Mouse (Mus musculus) limb, embryonic 13.5 days (tissue): ENCODE results near the gene Ndn. TPM values are rescaled to one million over a fixed set of nuclear protein-coding genes. Genes with fewer than 3 reads are reported as not detected.

Experiments used
- ATAC-seq: fragments of 200-750 bp; cut with Nextera tagmentation; 2 replicates; pipeline ENCODE4 v1.8.0; 2017; ENCODE audit warnings: low read depth, moderate number of reproducible peaks, moderate TSS enrichment; ENCODE audit not compliant: low FRiP score
- H3K27ac ChIP-seq: fragments of 300-500 bp; sonication (generic); 2 replicates; pipeline ENCODE4 v1.5.1; 2015; ENCODE audit warnings: inconsistent platforms, mild to moderate bottlenecking, moderate library complexity
- H3K27me3 ChIP-seq: fragments of 300-500 bp; sonication (generic); 2 replicates; pipeline ENCODE4 v1.6.1; 2015; ENCODE audit warnings: mild to moderate bottlenecking, inconsistent platforms
- H3K36me3 ChIP-seq: fragments of 300-500 bp; sonication (generic); 2 replicates; pipeline ENCODE4 v1.6.1; 2015; ENCODE audit warnings: inconsistent platforms, mild to moderate bottlenecking, moderate library complexity
- H3K4me1 ChIP-seq: fragments of 300-500 bp; sonication (generic); 2 replicates; pipeline ENCODE4 v1.6.1; 2015; ENCODE audit warnings: inconsistent platforms
- H3K4me2 ChIP-seq: fragments of 300-500 bp; sonication (generic); replicated peaks from 2 replicates; pipeline ENCODE4 v1.6.1; 2015; ENCODE audit warnings: inconsistent platforms, mild to moderate bottlenecking, moderate library complexity
- H3K4me3 ChIP-seq: fragments of 300-500 bp; sonication (generic); 2 replicates; pipeline ENCODE4 v1.5.1; 2015; ENCODE audit warnings: moderate library complexity, mild to moderate bottlenecking, inconsistent platforms
- H3K9ac ChIP-seq: fragments of 300-500 bp; sonication (generic); 2 replicates; pipeline ENCODE4 v1.6.1; 2015; ENCODE audit warnings: mild to moderate bottlenecking, inconsistent platforms
- H3K9me3 ChIP-seq: fragments of 300-500 bp; sonication (generic); 2 replicates; pipeline ENCODE4 v1.6.1; 2016; ENCODE audit warnings: inconsistent platforms
- WGBS: fragments of 180-500 bp; shearing (Covaris S2); methylation state at CpG from one replicate; pipeline ENCODE4 v1.1.7; 2015; 5-methylcytosine and 5-hydroxymethylcytosine counted together
- polyA plus RNA-seq: library from polyadenylated mRNA; unstranded; fragments of >200 nt; fragmentation: Nextera tagmentation; extraction: Ambion mirVana; gene quantifications from 2 replicates; pipeline ENCODE4 v1.2.1, GENCODE M21; 2015

Gene Ndn
- polyA plus RNA-seq, result 123 and 124 TPM in 2 replicates

GRCm38 (mm10) chr7:62346269-62346668 lies at the start of gene Ndn:
Gene Ndn (plus strand): TSS chr7:62346569.
- H3K4me3 ChIP-seq, result no peak within 1 kb of the TSS
- no peaks in the 10 kb centered on the region for H3K36me3 ChIP-seq
- H3K27ac ChIP-seq, result no peak within 1 kb of the TSS
- H3K9me3 ChIP-seq, result peaks cover 8% of the 10 kb centered on the region; the same call in 1 of the 2 replicates
- H3K4me2 ChIP-seq, result no peak within 1 kb of the TSS
- H3K27me3 ChIP-seq, result no peaks in the 10 kb centered on the region
- 46% methylated on average over 1 of the region's 1 CpGs for WGBS
- ATAC-seq, result no peak
- H3K9ac ChIP-seq, result no peak within 1 kb of the TSS
- no peaks in the 10 kb centered on the region for H3K4me1 ChIP-seq

DNA sequence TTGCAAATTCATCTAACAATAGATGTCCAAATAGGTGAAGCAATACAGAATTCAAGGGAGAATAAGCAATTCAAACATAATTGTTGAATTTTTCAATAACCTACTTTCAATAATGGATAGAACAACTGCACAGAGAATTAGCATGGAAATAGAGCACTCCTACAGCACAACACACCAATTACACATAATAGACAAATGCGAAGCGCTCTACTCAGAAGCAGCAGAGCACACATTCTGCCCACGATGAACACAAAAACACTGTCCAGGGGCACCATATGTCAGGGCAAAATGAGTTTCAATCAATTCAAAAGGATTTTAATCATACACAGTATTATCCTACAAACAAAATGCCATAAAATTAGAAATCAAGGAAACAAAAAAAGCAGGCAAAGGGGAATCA lies 43.9 kb upstream of the Ndn start:
- Histone ChIP-seq H3K27me3 (no peaks in the 10 kb centered on the region), H3K4me2 (no peak overlapping the region), H3K4me1 (no peaks in the 10 kb centered on the region), H3K9me3 (0 out of 2 replicates have a peak, but pooled peaks cover 3% of the 10 kb centered on the region), H3K9ac (no peak overlapping the region), H3K27ac (no peak overlapping the region), H3K4me3 (no peak overlapping the region), H3K36me3 (no peaks in the 10 kb centered on the region)
- ATAC-seq, result no peak
- WGBS, result 91% methylated on average over 3 of the region's 3 CpGs

DNA sequence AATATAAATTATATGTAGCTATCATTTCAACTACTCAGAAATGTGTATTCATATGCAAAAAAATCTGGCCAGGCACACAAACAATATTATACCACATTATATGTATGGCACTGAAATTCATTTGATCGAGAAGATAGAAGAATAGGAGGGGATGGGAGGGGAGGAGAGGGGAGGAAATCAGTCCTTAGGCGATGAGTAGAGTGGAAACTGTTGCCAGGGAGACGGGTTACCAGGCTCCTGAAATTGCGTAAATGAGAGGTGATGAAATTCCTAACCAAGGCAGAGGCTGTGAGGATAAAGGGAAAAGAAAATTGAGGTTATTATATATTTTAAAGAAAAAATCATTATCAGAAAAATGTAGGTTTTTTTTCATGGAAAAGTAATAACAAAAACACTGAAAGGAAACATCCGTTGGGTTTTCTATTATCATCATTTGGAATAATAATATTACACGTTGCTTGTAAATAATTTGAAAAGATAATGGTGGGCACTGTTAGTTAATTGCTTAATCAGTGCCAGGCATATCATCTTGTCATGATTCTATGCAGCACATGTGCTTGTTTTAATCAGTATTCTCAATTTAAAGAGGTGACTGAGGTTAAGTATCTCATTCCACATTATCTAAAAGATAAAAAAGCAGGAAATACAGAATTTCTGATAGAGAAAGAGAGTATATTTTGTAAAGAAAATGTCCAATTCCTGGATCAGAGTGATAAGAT lies 39.3 kb upstream of the Ndn start:
- Histone ChIP-seq H3K4me2 (no peak overlapping the region), H3K9me3 (0 out of 2 replicates have a peak, but pooled peaks cover 3% of the 10 kb centered on the region), H3K36me3 (no peaks in the 10 kb centered on the region), H3K4me3 (no peak overlapping the region), H3K27ac (no peak overlapping the region), H3K27me3 (no peaks in the 10 kb centered on the region), H3K4me1 (no peaks in the 10 kb centered on the region), H3K9ac (no peak overlapping the region)
- ATAC-seq, result no peak
- WGBS, result 57% methylated on average over 6 of the region's 6 CpGs

DNA sequence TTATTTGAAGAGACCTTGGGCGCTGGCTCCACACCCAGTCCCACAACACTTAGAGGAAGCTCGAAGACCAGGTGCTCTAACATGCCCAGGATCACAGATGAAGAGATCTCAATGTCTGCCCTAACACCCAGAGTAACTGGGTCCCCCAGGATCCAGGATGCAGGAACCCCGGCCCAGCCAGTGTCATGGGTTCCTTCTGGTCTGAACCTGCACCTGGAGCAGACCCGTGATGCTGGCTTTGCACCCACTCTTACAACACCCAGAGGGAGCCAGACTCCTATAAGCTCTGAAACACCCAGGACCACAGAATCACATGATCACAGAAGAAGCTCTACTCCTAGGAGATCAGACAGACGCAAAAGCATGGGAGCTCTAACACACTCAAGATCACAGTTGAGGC lies 29.6 kb upstream of the Ndn start:
- Histone ChIP-seq H3K36me3 (no peaks in the 10 kb centered on the region), H3K4me2 (no peak overlapping the region), H3K4me1 (no peaks in the 10 kb centered on the region), H3K9me3 (no peaks in the 10 kb centered on the region), H3K9ac (no peak overlapping the region), H3K27ac (no peak overlapping the region), H3K4me3 (no peak overlapping the region), H3K27me3 (no peaks in the 10 kb centered on the region)
- 73% methylated on average over 5 of the region's 5 CpGs for WGBS
- no peak for ATAC-seq

DNA sequence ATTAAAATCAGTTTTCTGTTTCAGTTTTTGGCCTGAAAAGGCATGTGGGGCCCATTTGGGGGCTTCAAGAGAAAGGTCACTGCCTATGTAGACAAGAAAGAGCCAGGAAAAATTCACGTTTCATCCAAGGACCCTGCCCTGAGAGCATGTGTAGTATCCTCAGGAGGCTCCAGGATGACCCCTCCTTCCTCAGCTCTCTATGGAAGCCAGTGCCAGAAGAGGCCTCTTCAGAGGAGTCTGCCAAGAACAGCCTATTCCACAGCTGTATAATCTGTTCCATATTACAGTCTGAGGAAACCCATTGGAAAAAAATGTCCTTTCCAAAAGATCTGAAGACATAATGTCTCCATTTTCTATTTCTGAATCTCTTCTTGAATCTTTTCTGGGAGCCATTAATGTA lies 958 bp upstream of the Ndn start:
- WGBS, result 29% methylated on average over 1 of the region's 1 CpGs
- no peaks in the 10 kb centered on the region for H3K36me3 ChIP-seq
- H3K27me3 ChIP-seq, result no peaks in the 10 kb centered on the region
- no peak overlapping the region for H3K4me3 ChIP-seq
- no peaks in the 10 kb centered on the region for H3K4me1 ChIP-seq
- H3K4me2 ChIP-seq, result no peak overlapping the region
- H3K27ac ChIP-seq, result no peak overlapping the region
- H3K9me3 ChIP-seq, result peaks cover 8% of the 10 kb centered on the region; the same call in 1 of the 2 replicates
- no peak for ATAC-seq
- H3K9ac ChIP-seq, result no peak overlapping the region

DNA sequence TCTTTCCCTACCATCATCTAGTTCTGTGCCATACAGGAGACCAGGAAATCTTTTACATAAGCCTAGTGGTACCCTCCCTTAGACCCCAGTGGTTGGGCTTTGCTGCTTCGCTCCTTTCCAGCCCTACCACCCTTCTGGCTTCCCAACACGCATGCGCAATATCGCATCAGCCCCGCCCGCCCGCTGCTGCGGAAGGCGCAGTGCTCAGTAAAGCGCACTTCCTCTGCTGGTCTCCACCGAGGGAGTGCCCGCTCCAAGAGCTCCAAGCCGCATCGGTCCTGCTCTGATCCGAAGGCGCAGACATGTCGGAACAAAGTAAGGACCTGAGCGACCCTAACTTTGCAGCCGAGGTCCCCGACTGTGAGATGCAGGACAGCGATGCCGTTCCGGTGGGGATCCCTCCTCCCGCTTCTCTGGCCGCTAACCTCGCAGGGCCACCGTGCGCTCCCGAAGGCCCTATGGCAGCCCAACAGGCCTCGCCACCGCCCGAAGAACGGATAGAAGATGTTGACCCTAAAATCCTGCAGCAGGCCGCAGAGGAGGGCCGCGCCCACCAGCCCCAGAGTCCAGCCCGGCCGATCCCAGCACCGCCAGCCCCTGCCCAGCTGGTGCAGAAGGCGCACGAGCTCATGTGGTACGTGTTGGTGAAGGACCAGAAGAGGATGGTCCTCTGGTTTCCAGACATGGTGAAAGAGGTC lies 1.9 kb downstream of the Ndn start:
- no peaks in the 10 kb centered on the region for H3K27me3 ChIP-seq
- ATAC-seq, result peak; percentile 96
- WGBS, result 14% methylated on average over 42 of the region's 42 CpGs

DNA sequence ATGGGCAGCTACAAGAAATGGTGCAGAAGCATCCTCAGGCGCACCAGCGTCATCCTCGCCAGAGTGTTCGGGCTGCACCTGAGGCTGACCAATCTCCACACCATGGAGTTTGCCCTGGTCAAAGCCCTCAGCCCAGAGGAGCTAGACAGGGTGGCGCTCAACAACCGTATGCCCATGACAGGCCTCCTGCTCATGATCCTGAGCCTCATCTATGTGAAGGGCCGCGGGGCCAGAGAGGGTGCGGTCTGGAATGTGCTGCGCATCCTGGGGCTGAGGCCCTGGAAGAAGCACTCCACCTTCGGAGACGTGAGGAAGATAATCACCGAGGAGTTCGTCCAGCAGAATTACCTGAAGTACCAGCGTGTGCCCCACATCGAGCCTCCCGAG lies 2.4 kb downstream of the Ndn start:
- no peak overlapping the region for H3K27ac ChIP-seq
- peak; percentile 49 for ATAC-seq
- WGBS, result 29% methylated on average over 17 of the region's 17 CpGs

More for the DNA sequence above, 1.9 kb downstream of the Ndn start:
- peaks cover 8% of the 10 kb centered on the region; the same call in 1 of the 2 replicates for H3K9me3 ChIP-seq
- H3K4me1 ChIP-seq, result no peaks in the 10 kb centered on the region
- no peaks in the 10 kb centered on the region for H3K36me3 ChIP-seq
- peak overlapping the region; percentile 56 for H3K4me3 ChIP-seq
- H3K4me2 ChIP-seq, result peak overlapping the region; percentile 71
- peak overlapping the region; percentile 74 for H3K9ac ChIP-seq
- H3K27ac ChIP-seq, result peak overlapping the region; percentile 33; the same call in 1 of the 2 replicates

DNA sequence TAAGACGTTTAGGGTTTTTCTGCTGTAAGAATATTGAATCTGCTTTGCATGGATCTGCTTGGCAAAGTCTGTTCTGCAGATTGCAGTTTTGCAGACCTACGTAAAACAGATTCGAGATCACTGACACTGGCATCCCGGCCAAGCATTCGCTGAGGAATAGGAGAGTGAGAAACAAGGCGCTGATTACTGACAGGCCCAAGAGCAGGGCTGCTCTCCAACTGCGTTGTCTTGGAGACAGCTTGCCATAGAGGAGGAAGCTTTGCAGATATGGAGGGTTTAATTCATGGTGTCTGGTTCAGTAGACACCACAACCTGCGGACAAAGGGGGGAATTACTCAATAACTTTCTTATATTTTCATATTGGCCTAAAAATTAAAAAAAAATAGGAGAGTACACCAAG lies 4.9 kb downstream of the Ndn start:
- H3K4me1 ChIP-seq, result no peaks in the 10 kb centered on the region
- H3K36me3 ChIP-seq, result no peaks in the 10 kb centered on the region
- H3K27ac ChIP-seq, result no peak overlapping the region
- no peak overlapping the region for H3K4me3 ChIP-seq
- H3K9ac ChIP-seq, result no peak overlapping the region
- 56% methylated on average over 8 of the region's 8 CpGs for WGBS
- ATAC-seq, result no peak
- no peaks in the 10 kb centered on the region for H3K27me3 ChIP-seq
- no peak overlapping the region for H3K4me2 ChIP-seq
- H3K9me3 ChIP-seq, result peaks cover 8% of the 10 kb centered on the region; the same call in 1 of the 2 replicates

More for the DNA sequence above, 2.4 kb downstream of the Ndn start:
- H3K9ac ChIP-seq, result peak overlapping the region; percentile 74
- peak overlapping the region; percentile 71 for H3K4me2 ChIP-seq
- no peaks in the 10 kb centered on the region for H3K27me3 ChIP-seq
- H3K4me1 ChIP-seq, result no peaks in the 10 kb centered on the region
- peak overlapping the region; percentile 56 for H3K4me3 ChIP-seq
- no peaks in the 10 kb centered on the region for H3K36me3 ChIP-seq
- peaks cover 8% of the 10 kb centered on the region; the same call in 1 of the 2 replicates for H3K9me3 ChIP-seq

DNA sequence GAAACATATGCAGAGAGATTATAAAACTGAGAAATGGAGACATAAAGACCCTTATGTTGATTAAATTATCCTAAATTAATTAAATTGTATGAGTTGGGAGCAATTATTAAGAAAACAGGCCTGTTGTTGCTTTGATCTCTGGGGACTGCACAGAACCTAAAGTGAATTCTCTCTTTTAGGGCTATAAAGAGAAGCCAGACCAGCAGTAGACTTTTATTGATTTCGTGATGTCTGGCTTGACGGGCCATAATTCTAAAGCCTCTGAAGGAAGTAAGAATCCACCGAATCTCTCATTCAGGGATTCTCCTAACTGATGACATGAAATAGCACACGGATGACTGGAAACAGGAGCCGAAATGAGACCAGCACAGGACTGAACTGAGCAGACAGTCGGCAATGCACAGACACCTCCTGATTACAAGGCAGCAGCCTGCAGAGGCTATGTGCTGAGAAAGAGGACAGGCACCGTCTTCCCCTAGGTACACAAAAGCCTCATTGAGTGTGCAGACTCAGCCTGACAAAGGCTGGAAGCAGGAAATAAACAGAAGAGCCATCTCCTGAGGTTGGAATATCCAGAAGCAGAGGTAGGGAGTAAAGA lies 18.8 kb downstream of the Ndn start:
- H3K27me3 ChIP-seq, result no peaks in the 10 kb centered on the region
- no peaks in the 10 kb centered on the region for H3K4me1 ChIP-seq
- H3K36me3 ChIP-seq, result no peaks in the 10 kb centered on the region
- 48% methylated on average over 7 of the region's 7 CpGs for WGBS
- H3K9ac ChIP-seq, result no peak overlapping the region
- no peak overlapping the region for H3K4me2 ChIP-seq
- H3K4me3 ChIP-seq, result no peak overlapping the region
- no peak for ATAC-seq
- no peaks in the 10 kb centered on the region; the same call in 1 of the 2 replicates for H3K9me3 ChIP-seq
- no peak overlapping the region for H3K27ac ChIP-seq

- no peak overlapping the region for H3K9ac ChIP-seq
- no peaks in the 10 kb centered on the region for H3K4me1 ChIP-seq
- no peak overlapping the region for H3K4me2 ChIP-seq
- WGBS, result 78% methylated on average over 8 of the region's 8 CpGs
- no peaks in the 10 kb centered on the region; the same call in 1 of the 2 replicates for H3K9me3 ChIP-seq
- H3K27ac ChIP-seq, result no peak overlapping the region
- H3K4me3 ChIP-seq, result no peak overlapping the region
- no peak for ATAC-seq
- H3K27me3 ChIP-seq, result no peaks in the 10 kb centered on the region
- H3K36me3 ChIP-seq, result no peaks in the 10 kb centered on the region
These were observed 20.4 kb downstream of the Ndn start for GRCm38 (mm10) chr7:62366730-62367129.

DNA sequence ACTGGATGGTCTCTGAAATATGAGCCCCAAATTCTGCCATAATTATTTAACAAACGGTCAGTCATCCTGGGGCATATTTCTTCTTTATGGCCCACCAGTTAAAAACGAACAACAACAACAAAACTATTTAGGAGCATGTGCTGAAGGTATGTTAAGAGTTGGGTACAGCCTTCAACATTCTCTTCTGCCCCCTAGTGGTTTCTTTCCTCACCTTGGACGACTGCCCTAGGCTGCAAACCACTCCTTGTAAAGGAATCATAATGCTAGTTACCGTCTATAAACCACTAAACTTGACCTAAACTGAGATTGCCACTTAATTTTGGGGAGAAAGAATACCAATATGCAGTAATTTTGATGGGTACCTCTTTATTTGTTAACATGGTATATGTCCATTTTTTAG lies 29.3 kb downstream of the Ndn start:
- 27% methylated on average over 4 of the region's 4 CpGs for WGBS
- ATAC-seq, result no peak

More for the DNA sequence above, 29.3 kb downstream of the Ndn start:
- Histone ChIP-seq H3K4me3 (no peak overlapping the region), H3K4me2 (no peak overlapping the region), H3K9me3 (peaks cover 28% of the 10 kb centered on the region), H3K27me3 (no peaks in the 10 kb centered on the region), H3K36me3 (no peaks in the 10 kb centered on the region), H3K27ac (no peak overlapping the region), H3K4me1 (no peaks in the 10 kb centered on the region), H3K9ac (no peak overlapping the region)
